Mouse (Mus musculus) heart, postnatal 0 days (tissue): ENCODE measurements around the gene Zfp652. TPM values are rescaled to one million over a fixed set of nuclear protein-coding genes. Genes with fewer than 3 reads are reported as not detected.

Experiments
- ATAC-seq: fragments of 200-750 bp; cut with Nextera tagmentation; 2 replicates; pipeline ENCODE4 v1.8.0; 2017; ENCODE audit warnings: low read depth, moderate number of reproducible peaks, moderate library complexity; ENCODE audit not compliant: insufficient read depth
- DNase-seq: peaks from one replicate; pipeline ENCODE4 v3.0.0-alpha.2; 2016; ENCODE audit warnings: low spot score
- H3K27ac ChIP-seq: fragments of 300-500 bp; sonication (generic); 2 replicates; pipeline ENCODE4 v1.5.1; 2014; ENCODE audit warnings: low read depth, mild to moderate bottlenecking
- H3K27me3 ChIP-seq: fragments of 300-500 bp; sonication (generic); 2 replicates; pipeline ENCODE4 v1.6.1; 2014; ENCODE audit warnings: low read length, mixed read lengths; ENCODE audit not compliant: control insufficient read depth, insufficient read depth
- H3K36me3 ChIP-seq: fragments of 300-500 bp; sonication (generic); replicated peaks from 2 replicates; pipeline ENCODE4 v1.6.1; 2014; ENCODE audit warnings: low read length, mixed read lengths; ENCODE audit not compliant: control insufficient read depth, insufficient read depth
- H3K4me1 ChIP-seq: fragments of 300-500 bp; sonication (generic); 2 replicates; pipeline ENCODE4 v1.6.1; 2014; ENCODE audit warnings: antibody characterized with exemption; ENCODE audit not compliant: control insufficient read depth, insufficient read depth
- H3K4me2 ChIP-seq: fragments of 300-500 bp; sonication (generic); 2 replicates; pipeline ENCODE4 v1.6.1; 2014; ENCODE audit warnings: low read depth, mild to moderate bottlenecking, low read length, moderate library complexity
- H3K4me3 ChIP-seq: fragments of 300-500 bp; sonication (generic); 2 replicates; pipeline ENCODE4 v1.5.1; 2014; ENCODE audit warnings: low read depth, low read length
- H3K9ac ChIP-seq: fragments of 300-500 bp; sonication (generic); replicated peaks from 2 replicates; pipeline ENCODE4 v1.6.1; 2014; ENCODE audit warnings: low read depth, low read length, mixed read lengths
- H3K9me3 ChIP-seq: fragments of 300-500 bp; sonication (generic); replicated peaks from 2 replicates; pipeline ENCODE4 v1.6.1; 2016; ENCODE audit warnings: low read length; ENCODE audit not compliant: control insufficient read depth
- CTCF ChIP-seq: IDR thresholded peaks from 2 replicates; pipeline ENCODE4 v1.5.1; 2016; ENCODE audit warnings: antibody characterized with exemption, control low read depth, low read depth
- EP300 ChIP-seq: IDR thresholded peaks from 2 replicates; pipeline ENCODE4 v1.6.1; 2016; ENCODE audit warnings: antibody characterized with exemption, low read depth
- WGBS: fragments of 180-500 bp; shearing (Covaris S2); extraction: QIAGEN DNeasy Blood & Tissue Kit; methylation state at CpG from one replicate; pipeline ENCODE4 v1.1.7; 2014; 5-methylcytosine and 5-hydroxymethylcytosine counted together
- polyA plus RNA-seq: library from polyadenylated mRNA; unstranded; fragments of >200 nt; fragmentation: Nextera tagmentation; extraction: Ambion mirVana; gene quantifications from 2 replicates; pipeline ENCODE4 v1.2.1, GENCODE M21; 2015
- total RNA-seq: library from RNA; depleted of rRNA; stranded (reverse); fragments of >200 nt; gene quantifications from 2 replicates; pipeline ENCODE4 v1.2.3, GENCODE M21; 2014; ENCODE audit warnings: low replicate concordance

The Zfp652 gene
- total and polyA plus RNA-seq, 2 experiments from 2014 or later: 9.9 to 13.6 TPM

- DNase-seq (no peak), ATAC-seq (no peak)
- 31% methylated on average over 14 of the region's 15 CpGs for WGBS
- Histone ChIP-seq H3K36me3 (peaks cover 21% of the 10 kb centered on the region), H3K27ac (no peak overlapping the region), H3K9me3 (no peaks in the 10 kb centered on the region), H3K4me1 (peaks cover 36% of the 10 kb centered on the region), H3K4me2 (peak overlapping the region; percentile 47), H3K9ac (no peak overlapping the region), H3K27me3 (peaks cover 38% of the 10 kb centered on the region), H3K4me3 (peak overlapping the region; percentile 32; the same call in 1 of the 2 replicates)
- TF ChIP-seq CTCF (peak; percentile 23; the same call in 1 of the 2 replicates), EP300 (no peak)
Measured at GRCm38 (mm10) chr11:95831641-95832040, 119.2 kb downstream of the Zfp652 start.

GRCm38 (mm10) chr11:95832129-95833005 lies 119.9 kb downstream of the Zfp652 start:
- no peak overlapping the region for H3K9ac ChIP-seq
- ATAC-seq: no peak
- peaks cover 21% of the 10 kb centered on the region for H3K36me3 ChIP-seq
- no peak for DNase-seq
- H3K4me1 ChIP-seq: peaks cover 36% of the 10 kb centered on the region
- no peak overlapping the region for H3K4me3 ChIP-seq
- no peak overlapping the region for H3K4me2 ChIP-seq
- peak overlapping the region; percentile 69; the same call in 1 of the 2 replicates for H3K27ac ChIP-seq
- no peak for TF ChIP-seq EP300
- TF ChIP-seq CTCF: no peak
- peaks cover 38% of the 10 kb centered on the region for H3K27me3 ChIP-seq
- 74% methylated on average over 18 of the region's 18 CpGs for whole genome bisulfite sequencing
- no peaks in the 10 kb centered on the region for H3K9me3 ChIP-seq

GRCm38 (mm10) chr11:95833006-95833570 lies 120.6 kb downstream of the Zfp652 start:
- Histone ChIP-seq H3K4me1 (peaks cover 43% of the 10 kb centered on the region), H3K27me3 (peaks cover 38% of the 10 kb centered on the region), H3K27ac (peak overlapping the region; percentile 69; the same call in 1 of the 2 replicates), H3K9me3 (no peaks in the 10 kb centered on the region), H3K4me2 (peak overlapping the region; percentile 19; the same call in 1 of the 2 replicates), H3K9ac (no peak overlapping the region), H3K36me3 (peaks cover 21% of the 10 kb centered on the region), H3K4me3 (no peak overlapping the region; the same call in 1 of the 2 replicates)
- TF ChIP-seq EP300 (no peak), CTCF (no peak)
- 50% methylated on average over 8 of the region's 8 CpGs for WGBS
- ATAC-seq: no peak
- no peak for DNase-seq

GRCm38 (mm10) chr11:95833631-95834142 lies 121.2 kb downstream of the Zfp652 start:
- DNase-seq (no peak), ATAC-seq (no peak)
- Histone ChIP-seq H3K27me3 (peaks cover 38% of the 10 kb centered on the region), H3K4me2 (peak overlapping the region; percentile 39), H3K9ac (no peak overlapping the region), H3K4me1 (peaks cover 44% of the 10 kb centered on the region), H3K36me3 (peaks cover 21% of the 10 kb centered on the region), H3K9me3 (no peaks in the 10 kb centered on the region), H3K27ac (peak overlapping the region; percentile 69; the same call in 1 of the 2 replicates), H3K4me3 (no peak overlapping the region; the same call in 1 of the 2 replicates)
- 37% methylated on average over 18 of the region's 18 CpGs for WGBS
- TF ChIP-seq CTCF: no peak

GRCm38 (mm10) chr11:95834143-95834667 lies 121.7 kb downstream of the Zfp652 start:
- peaks cover 44% of the 10 kb centered on the region for H3K4me1 ChIP-seq
- peaks cover 38% of the 10 kb centered on the region for H3K27me3 ChIP-seq
- TF ChIP-seq CTCF: no peak
- no peak for TF ChIP-seq EP300
- H3K4me2 ChIP-seq: peak overlapping the region; percentile 39
- H3K27ac ChIP-seq: peak overlapping the region; percentile 69; the same call in 1 of the 2 replicates
- ATAC-seq (no peak; the same call in 1 of the 2 replicates), DNase-seq (no peak)
- peaks cover 21% of the 10 kb centered on the region for H3K36me3 ChIP-seq
- no peak overlapping the region for H3K9ac ChIP-seq
- 14% methylated on average over 20 of the region's 22 CpGs for WGBS
- H3K9me3 ChIP-seq: no peaks in the 10 kb centered on the region
- no peak overlapping the region; the same call in 1 of the 2 replicates for H3K4me3 ChIP-seq
